Mouse (Mus musculus): ENCODE data around the gene Rcc1l. TPM values are rescaled to one million over a fixed set of nuclear protein-coding genes. Genes with fewer than 3 reads are reported as not detected.
A peak's percentile ranks its signal among the peaks of the same experiment; 100 is the strongest.

Rcc1l gene
- total RNA-seq, 4 experiments from 2014 or later: 34.6 to 43.1 (median 37.8) TPM

- no peak for DNase-seq
Observed at GRCm38 (mm10) chr5:134115639-134116259, 60.8 kb downstream of the Rcc1l start.

- no peak for DNase-seq
Observed at GRCm38 (mm10) chr5:134114981-134115380, 61.6 kb downstream of the Rcc1l start.

DNA sequence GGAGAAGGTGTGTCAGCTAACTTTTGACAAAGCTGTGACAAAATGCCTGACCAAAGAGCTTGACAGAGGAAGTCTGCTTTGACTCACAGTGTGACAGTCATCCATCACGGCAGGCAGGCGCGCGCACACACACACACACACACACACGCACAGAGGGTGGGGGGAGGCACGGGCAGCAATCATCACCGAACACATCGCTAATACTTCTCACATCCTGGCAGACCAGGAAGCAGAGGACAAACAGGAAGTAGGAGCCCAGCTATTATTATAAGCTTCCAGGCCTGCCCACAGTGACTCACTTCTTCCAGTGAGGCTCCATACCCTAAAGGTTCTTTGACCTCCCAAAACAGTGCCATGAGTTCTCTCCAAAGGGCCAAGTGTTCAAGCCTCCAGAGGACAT, 70.7 kb downstream of the Rcc1l start:
- DNase-seq: no peak

DNA sequence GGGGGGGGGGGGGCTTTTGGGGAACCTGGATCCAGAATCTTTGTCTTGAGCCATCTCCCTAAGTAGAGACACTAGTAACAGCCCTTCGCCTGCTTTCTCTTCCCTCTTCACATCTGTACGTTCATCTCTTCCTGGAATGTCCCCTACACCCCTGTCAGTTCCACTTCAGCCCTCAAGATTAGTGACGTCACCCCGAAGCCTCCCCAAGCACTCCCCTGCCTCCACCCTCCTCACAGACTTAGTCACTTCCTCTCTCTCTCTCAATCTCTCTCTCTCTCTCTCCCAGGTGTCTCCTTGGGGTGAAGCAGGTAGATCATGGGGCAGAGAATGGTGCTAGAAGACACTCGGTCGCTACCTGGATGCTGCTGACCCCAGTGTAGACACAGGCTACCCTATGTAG, 73.9 kb downstream of the Rcc1l start:
- no peak for DNase-seq

- no peak for DNase-seq
Observed at GRCm38 (mm10) chr5:134101883-134102282, 74.7 kb downstream of the Rcc1l start.

DNA sequence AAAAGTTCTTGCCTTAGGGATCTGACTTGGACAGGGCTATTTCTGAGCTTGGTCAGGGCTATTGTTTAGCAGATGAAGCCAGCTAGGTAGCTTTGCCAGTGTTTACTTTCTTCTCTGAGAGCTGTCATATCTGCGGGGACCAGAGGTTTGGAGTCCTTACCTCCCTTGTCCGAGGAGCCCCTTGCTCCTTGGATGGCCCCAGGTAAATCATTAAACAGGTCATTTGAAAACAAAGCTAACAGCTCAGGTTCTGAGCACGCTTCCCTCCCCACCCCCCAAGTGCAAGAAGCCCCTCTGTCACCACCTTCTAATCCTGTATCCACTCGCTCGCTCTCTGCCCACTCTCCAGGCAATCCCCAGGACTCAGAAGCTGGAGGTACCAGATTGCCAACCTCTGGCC, 75.3 kb downstream of the Rcc1l start:
- no peak for DNase-seq

GRCm38 (mm10) chr5:134100232-134100771, 76.3 kb downstream of the Rcc1l start:
- no peak for DNase-seq

DNA sequence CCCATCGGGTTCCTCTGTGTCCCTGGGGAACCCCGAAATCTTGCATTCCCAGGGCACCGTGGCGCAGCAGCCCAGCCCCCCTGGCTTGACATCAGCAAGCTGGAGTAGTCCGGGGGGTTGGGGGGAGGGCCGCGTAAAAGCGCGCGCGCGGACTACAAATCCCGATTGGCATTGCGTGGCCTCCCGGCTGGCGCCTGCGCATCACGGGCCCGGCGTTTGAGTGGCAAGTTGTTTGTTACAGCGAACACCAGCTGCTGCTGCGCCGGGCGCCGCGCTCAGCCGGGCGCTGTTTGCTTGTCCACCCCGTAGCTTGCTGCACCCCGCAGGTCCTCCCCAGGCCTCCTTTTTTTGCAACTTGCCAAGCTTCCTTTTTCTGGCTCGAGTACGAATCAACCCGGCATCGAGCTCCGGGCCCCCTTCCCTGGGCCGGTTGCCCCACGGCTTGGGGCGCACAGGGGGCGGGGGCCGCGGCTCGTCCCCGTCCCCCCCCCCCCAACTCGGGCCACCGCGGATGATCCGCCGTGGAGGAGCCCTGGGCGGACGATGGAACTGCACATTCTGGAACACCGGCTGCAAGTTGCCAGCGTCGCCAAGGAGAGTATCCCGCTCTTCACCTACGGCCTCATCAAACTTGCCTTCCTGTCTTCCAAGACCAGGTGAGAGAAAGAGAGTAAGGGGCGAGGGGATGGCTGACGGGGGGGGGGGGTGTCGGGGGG, 76.9 kb downstream of the Rcc1l start, which contains the start of gene Castor2:
Gene Castor2 (plus strand): TSS at position 216 of the 716 bp plus-strand sequence.
- DNase-seq: peak; percentile 91

GRCm38 (mm10) chr5:134098976-134099375, 77.6 kb downstream of the Rcc1l start:
- DNase-seq: no peak

- DNase-seq: no peak
Observed at GRCm38 (mm10) chr5:134098341-134098902, 78.2 kb downstream of the Rcc1l start.

Other genes starting within 250 kb of the Rcc1l start
- 10 to 100 TPM; 18.4 to 37.2 (median 23.6) TPM for gene Castor2, start 77.1 kb downstream of the Rcc1l start, total RNA-seq (2022)
- gene Gtf2ird2, start 7.2 kb upstream of the Rcc1l start, total RNA-seq (2022): 10 to 100 TPM; 10.4 to 19.9 (median 14.2) TPM
- 10 to 100 TPM in 1 of 4 experiments, 1 to 10 TPM in 3; 6.7 to 10.7 (median 8.3) TPM for gene Ncf1, start 52.9 kb upstream of the Rcc1l start, total RNA-seq (2022)
- 100 to 1,000 TPM; 215 to 303 (median 258) TPM for gene Gtf2i, start 138.0 kb upstream of the Rcc1l start, total RNA-seq (2022)

All from adrenal gland, adult 8-10 months (tissue).